Mouse (Mus musculus): ENCODE measurements around the gene Lypd5. TPM values are rescaled to one million over a fixed set of nuclear protein-coding genes. Genes with fewer than 3 reads are reported as not detected.
"Not testable (repeated sequence)": the region's sequence is repeated elsewhere in the genome, so short reads cannot be mapped to it uniquely, and the experiment has no call there.

The Lypd5 gene
- total RNA-seq, 1 experiment from 2014 or later: not detected

DNA sequence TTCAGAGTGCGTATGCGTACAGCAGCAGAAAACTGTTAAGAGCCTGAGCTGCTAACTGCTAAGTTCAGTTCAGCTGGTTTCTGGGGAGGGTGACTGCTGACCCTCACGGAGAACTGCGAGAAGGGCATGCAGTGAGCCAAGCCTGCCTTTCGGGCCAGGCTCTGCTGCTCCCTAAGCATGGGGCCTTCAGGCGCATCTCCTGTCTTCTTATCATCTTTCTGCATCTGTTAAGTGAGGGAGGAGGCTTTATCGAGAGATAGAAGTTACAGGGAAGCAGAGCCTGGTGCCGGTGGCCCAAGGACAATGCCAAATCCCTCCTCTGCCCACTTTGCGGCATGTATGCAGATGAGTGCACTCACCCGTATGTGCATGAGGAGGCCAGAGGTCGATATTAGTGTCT lies 47.8 kb downstream of the Lypd5 start:
- ATAC-seq (replicated peaks in 1 of 2; ENCODE audit: insufficient read depth in 1 of 2, low FRiP score in 2 of 2, low TSS enrichment in 1 of 2, low read depth in 1 of 2, poor library complexity in 2 of 2, severe bottlenecking in 2 of 2): no peak

DNA sequence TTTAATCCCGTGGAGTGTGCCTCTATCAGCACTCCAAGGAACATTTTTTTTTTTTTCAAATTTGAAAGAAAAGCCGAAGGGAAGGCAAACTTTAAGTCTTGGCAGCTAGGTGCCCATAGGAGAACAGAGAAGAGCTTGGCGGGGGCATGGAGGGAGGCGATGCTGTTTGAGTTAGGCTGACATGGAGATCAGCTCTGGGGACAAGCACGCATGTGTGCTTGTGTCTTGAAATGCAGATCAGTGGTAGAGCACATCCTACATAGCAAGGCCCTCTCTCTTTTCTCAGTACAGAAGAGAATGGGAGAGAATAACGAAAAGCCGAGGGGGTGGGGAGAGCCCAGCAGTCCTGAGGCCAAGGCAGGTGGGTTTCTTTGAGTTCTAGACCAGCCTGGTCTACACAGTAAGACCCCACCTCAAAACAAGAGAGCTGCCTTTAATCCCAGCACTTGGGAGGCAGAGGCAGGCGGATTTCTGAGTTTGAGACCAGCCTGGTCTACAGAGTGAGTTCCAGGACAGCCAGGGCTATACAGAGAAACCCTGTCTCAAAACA lies 49.4 kb downstream of the Lypd5 start:
- no peak for ATAC-seq (replicated peaks in 1 of 2; ENCODE audit: insufficient read depth in 1 of 2, low FRiP score in 2 of 2, low TSS enrichment in 1 of 2, low read depth in 1 of 2, poor library complexity in 2 of 2, severe bottlenecking in 2 of 2)

DNA sequence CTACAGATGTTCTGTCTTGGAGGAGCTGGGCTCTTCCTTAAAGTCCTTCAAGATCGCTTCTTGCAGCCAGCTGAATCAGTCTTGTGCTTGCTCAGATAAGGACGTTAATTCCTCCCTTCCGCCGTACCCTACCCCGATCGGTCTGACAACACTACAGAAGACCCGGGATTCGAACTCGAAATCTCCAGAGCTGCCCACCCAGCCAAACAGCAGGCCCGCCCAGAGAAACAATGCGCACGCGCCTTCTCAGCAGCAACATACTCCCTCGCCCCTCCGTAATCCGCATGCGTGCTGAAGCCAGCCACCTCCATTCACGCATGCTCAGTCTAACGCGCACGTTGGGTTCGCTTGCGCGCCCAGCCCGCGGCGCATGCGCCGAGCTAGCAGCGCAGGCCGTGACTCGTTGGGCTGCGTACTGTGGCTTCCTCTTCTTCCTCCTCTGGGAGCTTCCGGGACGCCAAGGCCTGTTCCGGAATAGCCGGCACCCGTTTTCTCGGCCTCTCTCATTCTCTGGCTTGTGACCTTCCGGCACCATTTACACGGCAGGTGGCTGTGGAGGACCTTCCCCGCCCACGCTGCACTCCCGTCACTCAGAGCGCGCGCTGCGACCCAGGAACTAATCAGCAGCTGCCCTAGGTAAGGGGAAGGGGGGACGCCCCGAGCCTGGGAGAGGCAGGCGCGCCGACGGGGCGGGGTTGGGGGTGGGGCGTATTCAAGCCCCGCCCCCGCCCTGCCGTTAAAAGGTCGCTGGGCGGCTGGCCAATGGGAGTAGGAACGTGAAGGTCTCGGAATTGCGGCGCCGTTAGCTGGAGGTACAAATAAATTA lies 50.5 kb downstream of the Lypd5 start, which contains the start of gene Smg9:
TSS of gene Smg9 (plus strand) at position 364 of the 826 bp plus-strand sequence.
- peak; percentile 81 for ATAC-seq (replicated peaks in 1 of 2; ENCODE audit: insufficient read depth in 1 of 2, low FRiP score in 2 of 2, low TSS enrichment in 1 of 2, low read depth in 1 of 2, poor library complexity in 2 of 2, severe bottlenecking in 2 of 2)

DNA sequence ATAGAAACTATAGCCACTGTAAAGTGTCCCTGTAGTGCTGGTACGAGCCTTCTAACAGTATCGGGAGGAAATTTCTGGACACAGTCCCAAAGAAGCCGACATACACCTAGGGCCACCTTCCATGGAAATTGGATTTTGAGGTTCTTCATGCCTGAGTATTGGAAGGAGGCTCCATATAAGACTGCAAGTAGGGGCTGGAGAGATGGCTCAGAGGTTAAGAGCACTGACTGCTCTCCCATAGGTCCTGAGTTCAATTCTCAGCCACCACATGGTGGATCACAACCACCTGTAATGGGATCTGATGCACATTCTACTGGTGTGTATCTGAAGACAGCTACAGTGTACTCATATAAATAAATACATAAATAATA lies 51.1 kb downstream of the Lypd5 start:
- no peak for ATAC-seq (replicated peaks in 1 of 2; ENCODE audit: insufficient read depth in 1 of 2, low FRiP score in 2 of 2, low TSS enrichment in 1 of 2, low read depth in 1 of 2, poor library complexity in 2 of 2, severe bottlenecking in 2 of 2)

DNA sequence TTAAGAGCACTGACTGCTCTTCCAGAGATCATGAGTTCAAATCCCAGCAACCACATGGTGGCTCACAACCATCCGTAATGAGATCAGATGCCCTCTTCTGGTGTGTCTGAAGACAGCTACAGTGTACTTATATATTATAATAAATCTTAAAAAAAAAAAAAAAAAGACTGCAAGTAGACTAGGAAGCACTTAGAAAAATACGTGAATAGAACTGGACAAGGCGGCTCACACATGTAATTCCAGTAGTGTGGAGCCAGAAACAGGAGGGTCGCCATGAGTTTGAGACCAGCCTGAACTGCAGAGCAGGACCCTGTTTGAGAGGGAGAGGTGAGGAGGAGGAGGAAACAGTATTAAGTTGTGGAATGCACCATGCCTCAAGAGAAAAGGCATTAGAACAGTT lies 51.5 kb downstream of the Lypd5 start:
- not testable (repeated sequence) for ATAC-seq (replicated peaks in 1 of 2; ENCODE audit: insufficient read depth in 1 of 2, low FRiP score in 2 of 2, low TSS enrichment in 1 of 2, low read depth in 1 of 2, poor library complexity in 2 of 2, severe bottlenecking in 2 of 2)

DNA sequence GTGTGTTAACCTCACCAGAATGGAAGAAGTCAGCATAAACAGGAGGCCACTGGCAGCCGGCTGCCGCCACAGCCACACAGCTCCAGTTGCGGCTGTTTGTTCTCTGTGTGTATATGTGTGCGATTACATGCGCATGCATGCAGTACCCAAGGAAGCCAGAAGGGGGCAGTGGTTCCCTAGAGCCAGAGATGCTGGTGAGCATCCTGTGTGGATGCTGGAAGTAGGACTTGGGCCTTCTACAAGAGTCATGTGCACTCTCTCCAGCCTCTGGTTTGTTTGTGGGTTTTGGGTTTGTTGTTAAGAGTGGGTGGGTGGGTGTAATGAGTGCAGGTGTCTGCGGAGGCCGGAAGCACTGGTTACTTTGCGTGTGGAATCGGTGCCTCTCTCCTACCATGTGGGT lies 53.9 kb downstream of the Lypd5 start:
- no peak for ATAC-seq (replicated peaks in 1 of 2; ENCODE audit: insufficient read depth in 1 of 2, low FRiP score in 2 of 2, low TSS enrichment in 1 of 2, low read depth in 1 of 2, poor library complexity in 2 of 2, severe bottlenecking in 2 of 2)

Other genes starting within 250 kb of the Lypd5 start
- 0.60 and 1.1 TPM in 2 replicates for gene Zfp112, start 236.9 kb upstream of the Lypd5 start, total RNA-seq (2017)
- gene Zfp235, start 215.0 kb upstream of the Lypd5 start, total RNA-seq (2017): 10.6 and 19.4 TPM in 2 replicates
- gene Zfp114, start 174.1 kb upstream of the Lypd5 start, total RNA-seq (2017): 2.7 and 2.8 TPM in 2 replicates
- 13.8 and 15.4 TPM in 2 replicates for gene Zfp111, start 137.8 kb upstream of the Lypd5 start, total RNA-seq (2017)
- 10.6 and 12.9 TPM in 2 replicates for gene Zfp109, start 111.6 kb upstream of the Lypd5 start, total RNA-seq (2017)
- 2.0 and 4.6 TPM in 2 replicates for gene Zfp108, start 94.4 kb upstream of the Lypd5 start, total RNA-seq (2017)
- gene Zfp93, start 78.8 kb upstream of the Lypd5 start, total RNA-seq (2017): 5.1 and 9.1 TPM in 2 replicates
- gene Zfp61, start 48.0 kb upstream of the Lypd5 start, total RNA-seq (2017): 23.2 and 24.6 TPM in 2 replicates
- 5.5 and 6.5 TPM in 2 replicates for gene Zfp94, start 32.5 kb upstream of the Lypd5 start, total RNA-seq (2017)
- not detected in 2 replicates for gene Tescl, start 15.3 kb upstream of the Lypd5 start, total RNA-seq (2017)
- gene Kcnn4, start 21.1 kb downstream of the Lypd5 start, total RNA-seq (2017): 75.9 and 80.8 TPM in 2 replicates
- 15.6 and 21.3 TPM in 2 replicates for gene Smg9, start 50.4 kb downstream of the Lypd5 start, total RNA-seq (2017)
- not detected in 2 replicates for gene Irgc1, start 103.1 kb downstream of the Lypd5 start, total RNA-seq (2017)
- 37.1 and 53.2 TPM in 2 replicates for gene Plaur, start 113.3 kb downstream of the Lypd5 start, total RNA-seq (2017)
- gene Cadm4, start 132.8 kb downstream of the Lypd5 start, total RNA-seq (2017): 0.35 TPM in 1 of 2 replicates, not detected in the other
- gene Zfp428, start 157.8 kb downstream of the Lypd5 start, total RNA-seq (2017): 1.1 and 5.1 TPM in 2 replicates
- gene AC161166.1, start 163.3 kb downstream of the Lypd5 start, total RNA-seq (2017): not detected in 2 replicates
- 6.8 and 8.0 TPM in 2 replicates for gene Irgq, start 181.5 kb downstream of the Lypd5 start, total RNA-seq (2017)
- gene Pinlyp, start 196.9 kb downstream of the Lypd5 start, total RNA-seq (2017): not detected in 2 replicates
- 42.9 and 43.3 TPM in 2 replicates for gene Xrcc1, start 197.1 kb downstream of the Lypd5 start, total RNA-seq (2017)
- gene Ethe1, start 238.3 kb downstream of the Lypd5 start, total RNA-seq (2017): 14.2 and 16.4 TPM in 2 replicates
- gene Zfp575, start 238.4 kb downstream of the Lypd5 start, total RNA-seq (2017): not detected in 2 replicates

Data from hematopoietic stem cell, adult 5-6 weeks (primary cell).